Mouse (Mus musculus) myocyte (in vitro differentiated cells): Measurements from ENCODE around the gene Lrrk1.

Source experiments
- MAX ChIP-seq: IDR thresholded peaks from one replicate; pipeline ENCODE4 v1.6.1; 2011; ENCODE audit warnings: low read depth, mild to moderate bottlenecking, control low read depth
- POLR2A ChIP-seq: IDR thresholded peaks from one replicate; pipeline ENCODE4 v1.6.1; 2011; ENCODE audit warnings: low read depth, mild to moderate bottlenecking, control low read depth, moderate library complexity; ENCODE audit not compliant: insufficient read length
- POLR2AphosphoS2 ChIP-seq: IDR thresholded peaks from one replicate; pipeline ENCODE4 v1.6.1; 2011; ENCODE audit warnings: low read depth, control low read depth; ENCODE audit not compliant: insufficient read length
- TCF12 ChIP-seq: IDR thresholded peaks from one replicate; pipeline ENCODE4 v1.6.1; 2011; ENCODE audit warnings: mild to moderate bottlenecking, control low read depth; ENCODE audit not compliant: poor library complexity, insufficient read depth, severe bottlenecking
- TCF3 ChIP-seq: IDR thresholded peaks from one replicate; pipeline ENCODE4 v1.6.1; 2011; ENCODE audit warnings: low read depth, control low read depth; ENCODE audit not compliant: insufficient read length
- USF1 ChIP-seq: IDR thresholded peaks from one replicate; pipeline ENCODE4 v1.6.1; 2011; ENCODE audit warnings: low read depth, mild to moderate bottlenecking, control low read depth, moderate library complexity

GRCm38 (mm10) chr7:66303922-66304660 lies 84.1 kb downstream of the Lrrk1 start:
- no peak for TF ChIP-seq POLR2A
- no peak for TF ChIP-seq POLR2AphosphoS2
- TF ChIP-seq TCF3: no peak
- TF ChIP-seq TCF12: no peak
- no peak for TF ChIP-seq USF1
- TF ChIP-seq MAX: no peak
